Mouse (Mus musculus): Measurements from ENCODE around the gene Tspan4. TPM values are rescaled to one million over a fixed set of nuclear protein-coding genes. Genes with fewer than 3 reads are reported as not detected.

Gene Tspan4
- polyA plus RNA-seq, 1 experiment from 2014 or later, result 75.1 TPM

DNA sequence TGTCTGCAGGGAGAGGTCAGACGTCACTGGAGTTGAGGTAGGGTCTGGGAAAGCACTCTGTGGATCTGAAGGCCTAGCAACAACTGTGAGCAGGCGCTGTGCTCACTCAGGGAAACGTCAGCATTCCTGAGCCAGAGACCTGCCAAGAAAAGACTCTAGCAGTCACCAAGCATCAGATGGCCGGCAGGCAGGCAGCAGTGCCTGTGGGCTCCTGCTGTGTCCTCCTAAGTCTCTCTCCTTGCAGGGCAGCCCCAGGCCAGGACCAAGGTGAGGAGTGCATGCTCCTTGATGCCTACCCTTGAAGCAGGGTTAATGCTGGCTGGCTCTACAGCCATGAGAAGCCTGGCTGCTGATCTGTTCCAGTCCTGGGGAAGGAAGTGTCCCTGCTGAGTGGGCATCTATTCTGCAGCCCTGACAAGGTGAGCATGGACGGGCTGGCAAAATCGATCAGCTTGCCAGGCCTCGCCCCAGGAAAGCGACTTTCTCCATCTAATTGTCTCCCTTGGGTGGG is 35.7 kb downstream of the Tspan4 start:
- Histone ChIP-seq H3K4me3 (ENCODE audit: low read depth, low read length) (no peak overlapping the region), H3K36me3 (ENCODE audit: control insufficient read depth, insufficient read depth, low read length) (peaks cover 7% of the 10 kb centered on the region; the same call in 1 of the 2 replicates), H3K4me2 (ENCODE audit: low read length) (no peak overlapping the region), H3K9ac (ENCODE audit: low read length) (no peak overlapping the region), H3K9me3 (ENCODE audit: control insufficient read depth, low read length) (no peaks in the 10 kb centered on the region), H3K27ac (ENCODE audit: low read depth) (no peak overlapping the region), H3K4me1 (replicated peaks; ENCODE audit: control insufficient read depth, insufficient read depth, low read length) (no peaks in the 10 kb centered on the region), H3K27me3 (replicated peaks; ENCODE audit: control insufficient read depth, insufficient read depth, low read length) (no peaks in the 10 kb centered on the region)
- WGBS, result 72% methylated on average over 8 of the region's 8 CpGs
- DNase-seq (ENCODE audit: low spot score) (no peak), ATAC-seq (replicated peaks; ENCODE audit: low FRiP score, low TSS enrichment, low read depth) (no peak)

DNA sequence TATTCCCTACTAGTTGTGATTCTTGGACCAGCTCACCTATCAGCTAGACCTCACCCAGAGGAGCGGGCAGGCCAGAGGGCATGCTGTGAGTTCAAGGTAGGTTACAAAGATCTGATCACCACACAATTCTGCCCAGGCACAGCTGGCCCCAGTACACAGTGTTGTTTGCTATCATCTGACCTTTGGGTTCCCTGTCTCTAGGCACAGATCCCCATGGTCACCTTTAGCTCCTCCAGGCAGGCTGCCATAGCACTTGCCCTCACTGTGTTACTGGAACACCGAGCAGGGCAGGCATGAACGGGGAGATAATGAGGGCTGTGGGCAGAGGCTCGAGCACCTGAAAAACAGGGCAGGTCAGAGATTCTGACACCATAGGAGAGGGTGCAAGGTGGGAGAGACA is 42.6 kb downstream of the Tspan4 start:
- no peak overlapping the region for H3K27ac ChIP-seq (ENCODE audit: low read depth)
- H3K4me3 ChIP-seq (ENCODE audit: low read depth, low read length), result no peak overlapping the region
- H3K27me3 ChIP-seq (replicated peaks; ENCODE audit: control insufficient read depth, insufficient read depth, low read length), result no peaks in the 10 kb centered on the region
- WGBS, result 87% methylated on average over 4 of the region's 4 CpGs
- H3K4me1 ChIP-seq (replicated peaks; ENCODE audit: control insufficient read depth, insufficient read depth, low read length), result no peaks in the 10 kb centered on the region
- no peak for DNase-seq (ENCODE audit: low spot score)
- H3K9me3 ChIP-seq (ENCODE audit: control insufficient read depth, low read length), result no peaks in the 10 kb centered on the region
- no peak for ATAC-seq (replicated peaks; ENCODE audit: low FRiP score, low TSS enrichment, low read depth)
- peaks cover 29% of the 10 kb centered on the region for H3K36me3 ChIP-seq (ENCODE audit: control insufficient read depth, insufficient read depth, low read length)
- no peak overlapping the region for H3K9ac ChIP-seq (ENCODE audit: low read length)
- no peak overlapping the region for H3K4me2 ChIP-seq (ENCODE audit: low read length)

DNA sequence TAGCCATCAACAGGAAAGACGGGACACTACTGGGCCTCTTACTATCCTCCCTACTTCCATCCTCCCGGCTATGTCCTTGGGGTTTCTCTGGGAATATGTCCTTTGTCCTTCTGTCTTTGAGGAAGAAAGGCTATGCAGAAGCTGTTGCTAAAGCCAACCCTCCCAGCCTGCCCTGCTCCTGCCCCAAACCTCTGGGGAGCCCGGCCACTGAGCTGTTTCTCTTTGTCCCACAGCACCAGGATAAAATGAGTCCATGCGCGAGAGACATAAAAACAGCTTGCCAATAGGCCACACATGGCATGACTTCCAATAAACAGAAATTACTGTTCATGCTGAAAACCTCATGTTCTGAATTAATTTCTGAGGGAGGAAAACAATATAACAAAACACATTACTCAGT is 43.3 kb downstream of the Tspan4 start:
- 89% methylated on average over 5 of the region's 5 CpGs for WGBS
- ATAC-seq (replicated peaks; ENCODE audit: low FRiP score, low TSS enrichment, low read depth), result no peak
- no peak overlapping the region for H3K9ac ChIP-seq (ENCODE audit: low read length)

DNA sequence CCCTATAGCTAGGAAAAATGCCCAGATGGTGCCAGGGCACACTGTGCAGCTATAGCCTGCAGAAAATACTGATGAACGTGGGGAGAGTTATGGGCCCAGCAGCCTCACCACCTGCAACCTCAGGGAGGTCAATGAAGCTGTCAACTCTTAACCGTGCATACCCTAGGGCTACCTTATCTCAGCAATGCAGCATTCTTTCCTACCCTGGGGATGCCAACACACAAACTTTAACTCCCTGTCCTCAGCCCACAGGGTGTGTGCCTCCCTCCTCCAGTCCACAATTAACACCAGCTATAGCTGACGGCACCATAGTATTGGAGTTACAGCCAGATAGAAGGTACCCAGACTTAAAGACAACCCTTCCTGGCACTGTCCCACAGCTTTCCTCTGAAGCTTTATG is 43.9 kb downstream of the Tspan4 start:
- Histone ChIP-seq H3K27me3 (replicated peaks; ENCODE audit: control insufficient read depth, insufficient read depth, low read length) (no peaks in the 10 kb centered on the region), H3K9me3 (ENCODE audit: control insufficient read depth, low read length) (no peaks in the 10 kb centered on the region), H3K27ac (ENCODE audit: low read depth) (no peak overlapping the region), H3K9ac (ENCODE audit: low read length) (no peak overlapping the region), H3K4me3 (ENCODE audit: low read depth, low read length) (no peak overlapping the region), H3K4me1 (replicated peaks; ENCODE audit: control insufficient read depth, insufficient read depth, low read length) (no peaks in the 10 kb centered on the region), H3K4me2 (ENCODE audit: low read length) (no peak overlapping the region), H3K36me3 (ENCODE audit: control insufficient read depth, insufficient read depth, low read length) (peaks cover 29% of the 10 kb centered on the region)
- no peak for ATAC-seq (replicated peaks; ENCODE audit: low FRiP score, low TSS enrichment, low read depth)
- 79% methylated on average over 3 of the region's 3 CpGs for WGBS
- no peak for DNase-seq (ENCODE audit: low spot score)

More for the DNA sequence above, 43.3 kb downstream of the Tspan4 start:
- Histone ChIP-seq H3K9me3 (ENCODE audit: control insufficient read depth, low read length) (no peaks in the 10 kb centered on the region), H3K4me2 (ENCODE audit: low read length) (no peak overlapping the region), H3K4me3 (ENCODE audit: low read depth, low read length) (no peak overlapping the region), H3K27me3 (replicated peaks; ENCODE audit: control insufficient read depth, insufficient read depth, low read length) (no peaks in the 10 kb centered on the region), H3K36me3 (ENCODE audit: control insufficient read depth, insufficient read depth, low read length) (peaks cover 29% of the 10 kb centered on the region), H3K4me1 (replicated peaks; ENCODE audit: control insufficient read depth, insufficient read depth, low read length) (no peaks in the 10 kb centered on the region), H3K27ac (ENCODE audit: low read depth) (no peak overlapping the region)
- no peak for DNase-seq (ENCODE audit: low spot score)

DNA sequence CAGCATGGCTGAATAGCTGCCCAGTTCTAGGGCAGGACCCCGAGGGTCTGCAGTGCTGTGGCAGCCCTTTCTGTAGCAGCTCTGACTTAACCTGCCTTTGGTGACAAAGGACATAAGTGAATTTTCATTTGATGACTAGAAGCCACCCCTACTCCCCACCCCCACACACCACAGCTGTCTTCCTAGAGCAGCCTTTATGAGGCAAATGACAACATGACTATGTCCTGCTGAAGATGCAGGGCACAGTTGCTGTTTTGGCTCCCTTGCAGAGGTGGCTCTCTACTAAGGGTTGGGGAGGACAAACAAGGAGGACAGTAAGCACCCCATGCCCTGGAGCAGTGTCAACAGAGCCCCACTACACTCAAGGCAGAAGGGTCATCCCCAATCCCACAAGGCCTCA is 44.8 kb downstream of the Tspan4 start:
- Histone ChIP-seq H3K27me3 (replicated peaks; ENCODE audit: control insufficient read depth, insufficient read depth, low read length) (no peaks in the 10 kb centered on the region), H3K9me3 (ENCODE audit: control insufficient read depth, low read length) (no peaks in the 10 kb centered on the region), H3K36me3 (ENCODE audit: control insufficient read depth, insufficient read depth, low read length) (peaks cover 28% of the 10 kb centered on the region), H3K4me3 (ENCODE audit: low read depth, low read length) (no peak overlapping the region), H3K4me1 (replicated peaks; ENCODE audit: control insufficient read depth, insufficient read depth, low read length) (no peaks in the 10 kb centered on the region), H3K4me2 (ENCODE audit: low read length) (no peak overlapping the region), H3K27ac (ENCODE audit: low read depth) (no peak overlapping the region), H3K9ac (ENCODE audit: low read length) (no peak overlapping the region)
- no peak for ATAC-seq (replicated peaks; ENCODE audit: low FRiP score, low TSS enrichment, low read depth)
- WGBS, result 73% methylated on average over 1 of the region's 1 CpGs
- DNase-seq (ENCODE audit: low spot score), result no peak

DNA sequence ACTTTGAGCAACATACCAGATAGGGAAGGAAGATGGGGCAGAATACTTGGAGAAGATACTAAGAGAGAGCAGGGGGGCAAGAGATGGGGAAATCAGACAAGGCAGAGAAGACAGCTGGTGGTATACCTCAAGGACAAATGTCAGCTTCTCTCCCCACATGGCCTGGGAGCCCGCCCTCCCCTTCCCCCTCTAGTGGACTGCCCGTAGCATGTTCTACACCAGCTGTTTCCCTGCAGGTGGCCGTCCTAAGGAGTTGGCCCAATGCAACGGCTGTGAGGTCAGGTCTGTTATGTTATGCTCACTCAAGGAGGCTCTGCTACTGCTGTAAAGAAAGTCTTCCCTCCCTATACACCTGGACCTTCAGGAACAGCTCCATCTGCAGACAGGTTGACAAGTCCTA is 48.0 kb downstream of the Tspan4 start:
- H3K27ac ChIP-seq (ENCODE audit: low read depth), result no peak overlapping the region
- ATAC-seq (replicated peaks; ENCODE audit: low FRiP score, low TSS enrichment, low read depth) (no peak), DNase-seq (ENCODE audit: low spot score) (no peak)
- H3K9me3 ChIP-seq (ENCODE audit: control insufficient read depth, low read length), result no peaks in the 10 kb centered on the region
- no peak overlapping the region for H3K4me3 ChIP-seq (ENCODE audit: low read depth, low read length)
- no peaks in the 10 kb centered on the region for H3K4me1 ChIP-seq (replicated peaks; ENCODE audit: control insufficient read depth, insufficient read depth, low read length)
- no peak overlapping the region for H3K9ac ChIP-seq (ENCODE audit: low read length)
- 44% methylated on average over 4 of the region's 4 CpGs for WGBS
- no peak overlapping the region for H3K4me2 ChIP-seq (ENCODE audit: low read length)
- H3K36me3 ChIP-seq (ENCODE audit: control insufficient read depth, insufficient read depth, low read length), result peaks cover 19% of the 10 kb centered on the region
- no peaks in the 10 kb centered on the region for H3K27me3 ChIP-seq (replicated peaks; ENCODE audit: control insufficient read depth, insufficient read depth, low read length)

DNA sequence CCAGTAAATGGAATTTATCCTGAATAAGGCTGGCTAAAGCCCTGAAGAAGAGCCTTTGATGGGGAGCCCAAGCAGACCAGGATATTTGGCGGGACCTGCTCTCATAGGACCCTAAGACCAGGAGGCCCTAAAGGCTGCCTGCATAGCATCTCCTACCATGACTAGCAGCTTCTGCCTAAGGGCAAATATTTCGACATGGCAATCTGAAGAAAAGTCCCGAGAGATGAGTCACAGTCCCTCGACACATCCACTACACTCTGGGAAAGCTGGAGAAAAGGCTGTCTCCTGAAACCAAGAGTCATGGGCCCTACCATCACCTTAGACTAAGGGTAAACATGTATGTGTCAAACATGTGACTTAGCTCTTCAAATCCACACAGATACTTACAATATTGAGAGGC is 49.2 kb downstream of the Tspan4 start:
- Histone ChIP-seq H3K9ac (ENCODE audit: low read length) (no peak overlapping the region), H3K4me1 (replicated peaks; ENCODE audit: control insufficient read depth, insufficient read depth, low read length) (no peaks in the 10 kb centered on the region), H3K9me3 (ENCODE audit: control insufficient read depth, low read length) (no peaks in the 10 kb centered on the region), H3K27me3 (replicated peaks; ENCODE audit: control insufficient read depth, insufficient read depth, low read length) (no peaks in the 10 kb centered on the region), H3K4me2 (ENCODE audit: low read length) (no peak overlapping the region), H3K27ac (ENCODE audit: low read depth) (no peak overlapping the region), H3K36me3 (ENCODE audit: control insufficient read depth, insufficient read depth, low read length) (peaks cover 20% of the 10 kb centered on the region), H3K4me3 (ENCODE audit: low read depth, low read length) (no peak overlapping the region)
- DNase-seq (ENCODE audit: low spot score), result no peak
- 81% methylated on average over 4 of the region's 4 CpGs for WGBS
- no peak for ATAC-seq (replicated peaks; ENCODE audit: low FRiP score, low TSS enrichment, low read depth)

DNA sequence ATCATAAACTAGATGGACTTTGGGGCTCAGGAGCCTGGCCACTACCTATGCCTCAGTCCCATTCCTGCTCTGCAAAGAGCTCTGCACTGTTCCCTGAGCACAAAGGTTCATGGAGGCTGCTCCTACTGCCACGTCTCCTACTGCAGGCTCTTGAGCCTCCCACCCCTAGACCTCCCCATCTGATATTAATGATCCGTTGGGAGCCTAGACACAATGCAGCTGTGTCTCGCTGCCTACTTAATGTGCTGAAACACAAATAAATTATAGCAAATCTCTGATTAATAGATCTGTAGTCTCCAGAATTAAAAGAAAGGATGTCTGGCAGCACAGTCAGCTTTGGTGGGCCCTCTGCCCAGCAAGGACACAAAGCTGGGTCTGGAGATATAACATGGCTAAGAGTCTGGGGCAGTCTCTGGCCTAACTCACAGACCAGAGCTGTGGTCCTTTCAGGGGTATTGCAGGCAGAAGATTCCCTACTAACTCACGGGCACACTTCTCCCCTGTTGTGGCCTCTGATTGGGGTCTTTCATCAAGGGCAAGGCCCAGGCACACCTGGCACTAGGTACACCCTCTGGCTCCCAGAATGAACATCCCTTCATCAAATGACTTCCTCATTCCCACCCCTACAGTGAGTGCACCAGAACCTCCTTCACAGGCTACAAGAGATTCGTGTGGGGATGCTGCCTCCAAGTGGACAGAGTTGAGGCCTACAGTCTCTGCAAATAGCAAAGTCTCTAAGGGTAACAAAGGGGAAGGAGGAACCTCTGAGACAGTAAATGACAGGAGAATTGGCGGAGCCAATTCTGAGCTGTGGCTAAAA is 49.9 kb downstream of the Tspan4 start:
- H3K27me3 ChIP-seq (replicated peaks; ENCODE audit: control insufficient read depth, insufficient read depth, low read length), result no peaks in the 10 kb centered on the region
- H3K9ac ChIP-seq (ENCODE audit: low read length), result no peak overlapping the region
- DNase-seq (ENCODE audit: low spot score), result peak; percentile 87
- H3K4me1 ChIP-seq (replicated peaks; ENCODE audit: control insufficient read depth, insufficient read depth, low read length), result no peaks in the 10 kb centered on the region
- ATAC-seq (replicated peaks; ENCODE audit: low FRiP score, low TSS enrichment, low read depth), result peak; percentile 74
- 47% methylated on average over 6 of the region's 6 CpGs for WGBS
- H3K36me3 ChIP-seq (ENCODE audit: control insufficient read depth, insufficient read depth, low read length), result peaks cover 16% of the 10 kb centered on the region; the same call in 1 of the 2 replicates
- no peak overlapping the region for H3K4me2 ChIP-seq (ENCODE audit: low read length)
- H3K4me3 ChIP-seq (ENCODE audit: low read depth, low read length), result no peak overlapping the region
- H3K27ac ChIP-seq (ENCODE audit: low read depth), result no peak overlapping the region
- H3K9me3 ChIP-seq (ENCODE audit: control insufficient read depth, low read length), result no peaks in the 10 kb centered on the region

DNA sequence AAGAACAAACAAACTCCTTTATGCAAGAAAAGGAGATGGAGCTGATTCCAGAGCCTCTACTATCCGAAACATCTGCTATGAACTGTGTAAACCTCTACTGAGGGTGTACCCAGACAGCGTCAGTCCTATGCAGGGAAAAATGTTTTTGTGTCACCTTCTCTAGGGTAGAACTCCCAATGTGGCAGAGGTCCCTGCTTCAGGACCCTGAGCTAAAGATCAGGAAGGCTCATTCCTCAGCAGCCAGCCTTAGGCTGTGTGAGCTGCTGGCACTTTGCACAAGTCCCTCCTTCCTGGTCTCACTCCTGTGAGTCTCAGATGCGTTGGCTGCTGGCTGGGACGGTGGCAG is 50.5 kb downstream of the Tspan4 start:
- Histone ChIP-seq H3K36me3 (ENCODE audit: control insufficient read depth, insufficient read depth, low read length) (peaks cover 18% of the 10 kb centered on the region; the same call in 1 of the 2 replicates), H3K4me2 (ENCODE audit: low read length) (no peak overlapping the region), H3K4me1 (replicated peaks; ENCODE audit: control insufficient read depth, insufficient read depth, low read length) (no peaks in the 10 kb centered on the region), H3K4me3 (ENCODE audit: low read depth, low read length) (no peak overlapping the region), H3K27ac (ENCODE audit: low read depth) (no peak overlapping the region), H3K9ac (ENCODE audit: low read length) (no peak overlapping the region), H3K27me3 (replicated peaks; ENCODE audit: control insufficient read depth, insufficient read depth, low read length) (no peaks in the 10 kb centered on the region), H3K9me3 (ENCODE audit: control insufficient read depth, low read length) (no peaks in the 10 kb centered on the region)
- no peak for DNase-seq (ENCODE audit: low spot score)
- WGBS, result 95% methylated on average over 4 of the region's 4 CpGs
- ATAC-seq (replicated peaks; ENCODE audit: low FRiP score, low TSS enrichment, low read depth), result peak; percentile 47

Data from intestine, embryonic 14.5 days (tissue).